Mouse (Mus musculus): ENCODE results near the gene Ndufb11.

The Ndufb11 gene

GRCm38 (mm10) chrX:20617176-20617902, at the start of gene Ndufb11, which contains the start of gene Rbm10:
TSS of gene Ndufb11 (minus strand) at chrX:20617619.
TSS of gene Rbm10 (plus strand) at chrX:20617503.
- peak; percentile 81 to 88 for DNase-seq (ENCODE audit: low spot score in 2 of 2)

- peak in 1 of 2 experiments; percentile 11 for DNase-seq (ENCODE audit: low spot score in 2 of 2)
These were observed 46.0 kb upstream of the Ndufb11 start for GRCm38 (mm10) chrX:20663444-20663790.

- peak; percentile 77 to 89 for DNase-seq (ENCODE audit: low spot score in 2 of 2)
These were observed 45.5 kb upstream of the Ndufb11 start for GRCm38 (mm10) chrX:20662716-20663443.

- no peak for DNase-seq (ENCODE audit: low spot score in 2 of 2)
These were observed 44.9 kb upstream of the Ndufb11 start for GRCm38 (mm10) chrX:20662317-20662715.

- no peak for DNase-seq (ENCODE audit: low spot score in 2 of 2)
These were observed 41.5 kb upstream of the Ndufb11 start for GRCm38 (mm10) chrX:20658891-20659406.

- DNase-seq (ENCODE audit: low spot score in 2 of 2) = peak; percentile 50 to 85
These were observed 40.7 kb upstream of the Ndufb11 start, which contains the start of gene Uba1 for GRCm38 (mm10) chrX:20658026-20658652. TSS of gene Uba1 (plus strand) at chrX:20658326.

- no peak for DNase-seq (ENCODE audit: low spot score in 2 of 2)
These were observed 40.2 kb upstream of the Ndufb11 start for GRCm38 (mm10) chrX:20657593-20657992.

- no peak for DNase-seq (ENCODE audit: low spot score in 2 of 2)
These were observed 27.4 kb upstream of the Ndufb11 start for GRCm38 (mm10) chrX:20644780-20645179.

GRCm38 (mm10) chrX:20638141-20638540, 20.7 kb upstream of the Ndufb11 start:
- no peak for DNase-seq (ENCODE audit: low spot score in 2 of 2)

- no peak for DNase-seq (ENCODE audit: low spot score in 2 of 2)
These were observed 532 bp upstream of the Ndufb11 start for GRCm38 (mm10) chrX:20617903-20618399.

- peak in 1 of 2 experiments; percentile 49 for DNase-seq (ENCODE audit: low spot score in 2 of 2)
These were observed 601 bp downstream of the Ndufb11 start for GRCm38 (mm10) chrX:20616861-20617175.

GRCm38 (mm10) chrX:20608500-20608899, 8.9 kb downstream of the Ndufb11 start:
- DNase-seq (ENCODE audit: low spot score in 2 of 2) = no peak

- DNase-seq (ENCODE audit: low spot score in 2 of 2) = no peak
These were observed 29.5 kb downstream of the Ndufb11 start for GRCm38 (mm10) chrX:20587968-20588367.

- DNase-seq (ENCODE audit: low spot score in 2 of 2) = no peak
These were observed 43.5 kb downstream of the Ndufb11 start for GRCm38 (mm10) chrX:20573927-20574326.

GRCm38 (mm10) chrX:20572683-20573082, 44.7 kb downstream of the Ndufb11 start:
- no peak for DNase-seq (ENCODE audit: low spot score in 2 of 2)

GRCm38 (mm10) chrX:20571024-20571423, 46.4 kb downstream of the Ndufb11 start:
- peak in 1 of 2 experiments; percentile 1 for DNase-seq (ENCODE audit: low spot score in 2 of 2)

Data from left cerebral cortex, adult 9 months (tissue).